Mouse (Mus musculus) ovary, postnatal 10 days (tissue): Measurements from ENCODE around the gene Klf8.
"Not testable (repeated sequence)": the region's sequence is repeated elsewhere in the genome, so short reads cannot be mapped to it uniquely, and the experiment has no call there.

ENCODE experiments used
- DNase-seq: peaks from one replicate; pipeline ENCODE4 v3.0.0; 2022; ENCODE audit warnings: low spot score

Gene Klf8

DNA sequence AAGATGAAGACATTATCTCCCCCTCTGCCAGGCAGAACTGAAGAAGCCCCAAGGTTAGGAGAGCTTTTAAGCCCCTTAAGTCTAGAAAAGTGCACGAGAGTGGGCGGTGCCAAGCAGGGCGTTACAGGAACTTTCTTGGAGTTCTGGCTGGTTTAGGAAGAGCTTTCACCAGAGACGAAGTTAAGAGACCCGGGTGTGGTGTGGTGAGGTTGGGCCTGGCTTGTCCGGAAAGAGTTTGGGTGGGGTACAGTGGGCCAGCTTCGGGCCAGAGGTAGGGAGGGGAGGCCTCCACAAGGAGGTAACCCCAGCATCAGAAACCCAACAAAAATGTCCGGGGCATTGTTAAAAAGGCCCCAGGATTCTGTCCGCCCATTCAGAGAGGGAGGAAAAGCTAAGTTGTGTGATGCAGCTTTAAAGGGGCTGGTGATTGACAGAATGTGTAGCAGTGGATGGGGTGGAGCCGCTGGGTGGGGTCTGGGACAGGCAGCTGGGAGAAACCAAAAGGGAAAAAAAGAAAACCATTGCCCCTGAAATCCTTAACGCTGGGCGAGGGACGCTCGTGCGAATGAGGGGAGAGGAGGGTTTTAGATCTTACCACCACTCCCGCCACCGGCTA lies at the start of gene Klf8:
Gene Klf8, plus strand, starts transcription at position 163 of the 616 bp plus-strand sequence.
- no peak for DNase-seq

DNA sequence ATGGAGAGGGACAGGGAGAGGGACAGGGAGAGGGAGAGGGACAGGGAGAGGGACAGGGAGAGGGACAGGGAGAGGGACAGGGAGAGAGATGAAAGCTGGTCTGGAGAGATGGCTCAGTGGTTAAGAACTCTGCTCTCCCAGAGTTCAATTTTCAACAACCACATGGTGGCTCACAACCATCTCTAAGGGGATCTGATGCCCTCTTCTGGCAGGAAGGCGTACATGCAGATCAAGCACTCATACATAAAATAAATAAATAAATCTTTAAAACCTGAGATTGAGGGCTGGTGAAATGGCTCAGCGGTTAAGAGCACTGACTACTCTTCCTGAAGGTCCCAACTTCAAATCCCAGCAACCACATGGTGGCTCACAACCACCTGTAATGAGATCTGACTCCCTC lies 38.1 kb upstream of the Klf8 start:
- DNase-seq, result not testable (repeated sequence)

GRCm38 (mm10) chrX:153211101-153211500 lies 26.2 kb upstream of the Klf8 start:
- no peak for DNase-seq

DNA sequence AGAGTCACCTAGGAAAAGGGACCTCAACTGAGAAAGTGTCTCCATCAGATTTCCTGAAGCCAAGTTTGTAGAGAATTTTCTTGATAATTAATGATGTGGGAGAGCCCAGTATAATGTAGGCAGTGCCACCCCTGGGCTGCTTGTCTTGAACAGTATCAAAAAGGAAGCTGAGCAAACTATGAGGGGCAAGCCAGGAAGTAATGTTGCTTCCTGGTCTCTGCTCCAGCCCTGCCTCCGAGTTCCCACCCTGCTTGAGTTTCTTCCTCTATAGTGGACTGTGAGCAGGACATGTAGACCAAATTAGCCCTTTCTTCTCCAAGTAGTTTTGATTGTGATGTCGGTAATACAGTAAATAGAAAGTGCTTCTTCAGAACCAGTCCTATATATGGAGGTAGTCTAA lies 6.0 kb upstream of the Klf8 start:
- no peak for DNase-seq

- no peak for DNase-seq
These were observed 4.0 kb upstream of the Klf8 start for GRCm38 (mm10) chrX:153233255-153233654.

DNA sequence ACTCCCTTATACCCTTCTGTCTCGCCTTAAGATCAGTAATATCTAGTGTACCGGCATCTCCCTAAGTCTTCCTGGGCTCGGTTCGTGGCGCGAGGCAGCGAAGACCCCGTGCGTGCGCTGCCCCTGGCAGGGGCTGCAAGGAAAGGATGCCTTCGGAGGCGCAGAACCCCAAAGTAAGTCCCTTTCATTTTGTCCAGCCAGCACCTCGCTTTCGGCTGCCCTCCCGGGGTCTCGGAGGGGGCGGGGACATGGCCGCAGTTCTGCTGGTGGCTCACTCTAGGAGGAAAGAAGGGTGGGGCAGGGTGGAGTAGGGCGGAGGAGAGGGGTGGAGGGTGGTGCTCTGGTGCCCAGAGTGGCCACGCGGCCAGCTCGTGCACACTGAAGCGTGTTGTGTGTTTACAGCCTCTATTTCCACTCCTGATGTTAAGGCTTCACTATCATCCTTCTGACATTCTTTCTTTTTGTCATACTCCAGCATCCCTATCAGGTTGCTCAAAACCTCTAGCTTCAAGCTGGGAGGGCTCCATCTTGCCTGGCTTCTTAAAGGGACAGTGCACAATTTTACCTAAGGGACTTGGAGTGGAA lies 746 bp downstream of the Klf8 start:
- no peak for DNase-seq

DNA sequence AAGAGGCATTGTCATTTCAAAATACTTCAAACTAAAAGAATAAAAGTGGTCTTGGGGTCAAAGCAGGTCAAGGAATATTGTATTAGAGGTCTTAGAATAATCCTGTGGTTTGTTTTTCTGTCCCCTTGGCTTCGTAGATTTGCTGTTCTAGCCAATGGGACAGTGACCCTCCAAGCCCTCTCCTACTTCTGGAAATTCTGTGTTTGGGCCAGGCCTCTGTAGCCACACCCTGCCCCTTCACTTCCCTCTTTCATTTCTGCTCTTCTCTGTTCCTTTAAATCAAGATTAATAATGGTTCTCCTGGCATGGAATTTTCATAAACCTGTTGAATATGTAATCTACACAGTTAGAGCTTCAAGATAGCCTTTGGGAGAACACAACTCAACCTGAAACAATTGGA lies 17.0 kb downstream of the Klf8 start:
- DNase-seq, result no peak

- DNase-seq, result no peak
These were observed 18.2 kb downstream of the Klf8 start for GRCm38 (mm10) chrX:153255504-153255903.

DNA sequence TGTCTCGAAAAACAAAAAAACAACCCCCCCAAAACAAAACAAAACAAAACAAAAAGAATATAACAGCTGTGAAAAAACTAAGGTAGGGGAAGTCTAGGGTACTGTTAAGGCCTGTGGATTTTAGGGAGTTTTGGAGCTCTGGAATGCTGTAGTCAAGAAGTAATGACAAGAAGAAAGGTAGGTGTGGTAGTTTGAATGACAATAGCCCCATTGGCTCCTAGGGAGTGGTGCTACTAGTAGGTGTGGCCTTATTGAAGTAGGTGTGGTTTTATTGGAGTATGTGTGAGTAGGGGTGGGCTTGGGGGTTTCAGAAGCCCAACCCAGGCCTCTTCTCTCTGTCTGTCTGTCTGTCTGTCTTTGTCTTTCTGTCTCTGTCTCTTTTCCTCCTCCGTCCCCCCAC lies 44.9 kb downstream of the Klf8 start:
- no peak for DNase-seq

- DNase-seq, result no peak
These were observed 74.1 kb downstream of the Klf8 start for GRCm38 (mm10) chrX:153311356-153311755.

DNA sequence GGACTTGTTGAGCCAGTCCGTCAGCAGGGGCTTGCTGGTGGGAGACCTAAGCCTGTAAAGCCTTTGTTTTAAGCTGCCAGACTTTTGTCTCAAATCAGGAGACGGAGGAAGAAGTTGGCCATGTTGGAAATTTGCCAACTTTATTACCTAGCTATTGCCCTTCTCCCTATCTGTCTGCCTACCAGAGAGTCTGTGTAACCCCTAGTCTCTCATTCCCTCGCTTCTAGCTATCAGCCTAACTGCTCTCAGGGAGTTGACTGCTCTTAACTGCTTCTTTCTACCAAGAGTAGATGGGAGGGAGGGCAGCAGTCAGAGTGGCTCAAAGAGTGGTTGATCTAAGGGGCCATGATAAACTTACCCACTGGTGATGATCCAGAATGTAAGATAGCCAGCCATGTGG lies 85.8 kb downstream of the Klf8 start:
- DNase-seq, result no peak

- DNase-seq, result not testable (repeated sequence)
These were observed 96.9 kb downstream of the Klf8 start for GRCm38 (mm10) chrX:153334140-153334539.

- peak; percentile 2 for DNase-seq
These were observed 122.3 kb downstream of the Klf8 start for GRCm38 (mm10) chrX:153359331-153360215.

DNA sequence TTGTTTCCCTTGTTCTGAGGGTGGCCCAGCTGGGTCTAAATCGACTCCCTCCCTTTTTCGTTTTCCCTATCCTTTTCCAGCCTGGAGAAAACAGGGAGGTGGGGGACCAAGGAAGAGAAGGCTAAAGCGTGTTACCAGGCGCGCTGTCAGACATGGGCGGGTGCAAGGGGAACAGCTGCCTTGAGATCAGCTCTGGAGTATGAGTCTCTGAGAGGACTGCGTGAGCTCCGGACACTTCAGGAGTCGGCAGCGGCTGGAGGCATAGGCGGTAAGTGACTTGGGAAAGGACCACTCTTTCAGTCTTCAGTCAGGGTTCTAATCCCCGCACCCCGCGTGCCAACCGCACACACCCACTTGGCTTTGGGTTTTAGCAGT lies 122.9 kb downstream of the Klf8 start:
- no peak for DNase-seq

DNA sequence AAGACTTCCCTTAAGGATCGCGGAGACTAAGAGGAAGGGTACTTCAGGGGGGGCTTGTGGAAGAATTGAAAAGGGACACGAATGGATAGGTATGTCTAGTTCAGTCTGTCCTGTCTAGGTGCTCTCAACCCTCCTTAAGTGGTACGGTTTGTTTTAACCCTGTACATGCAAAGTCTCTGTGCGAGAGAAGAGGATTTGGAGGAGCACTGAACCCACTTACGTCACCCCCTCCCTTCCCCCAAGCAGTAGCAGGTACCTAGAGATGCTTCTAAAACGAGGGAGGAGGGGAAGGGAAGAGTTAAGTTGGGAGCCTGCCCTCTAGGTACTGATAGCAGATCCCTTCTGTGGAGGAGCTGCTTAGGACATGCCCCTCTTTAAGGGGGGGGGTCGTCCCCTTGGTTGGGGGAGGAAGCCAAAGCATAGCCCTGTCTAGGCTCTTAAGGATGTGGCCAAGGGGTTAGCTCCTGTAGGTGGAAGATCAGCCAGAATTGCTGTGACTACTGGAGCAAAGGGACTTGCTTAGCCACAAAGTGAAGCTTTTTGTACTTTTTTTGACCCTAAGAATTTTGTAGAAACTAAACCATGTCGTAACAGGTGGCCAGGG lies 123.5 kb downstream of the Klf8 start:
- no peak for DNase-seq

DNA sequence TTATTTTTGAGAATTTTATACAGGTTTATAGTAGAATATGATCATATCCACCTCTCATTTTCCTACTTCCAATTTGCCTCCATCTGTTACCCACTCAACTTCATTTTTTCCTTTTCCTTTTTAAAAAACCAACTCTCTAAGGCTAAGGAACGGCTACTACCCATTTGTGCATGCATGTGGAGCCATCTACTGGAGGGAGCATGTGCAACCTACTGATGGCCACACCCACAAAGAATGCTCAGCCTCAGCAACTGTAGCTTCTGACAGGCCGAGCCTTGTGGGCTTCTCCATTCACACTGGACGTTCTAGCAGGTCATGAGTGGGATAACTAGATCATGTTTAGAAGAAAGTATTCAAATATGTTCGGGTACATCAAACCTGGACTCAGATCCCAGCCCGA lies 129.5 kb downstream of the Klf8 start:
- DNase-seq, result no peak

GRCm38 (mm10) chrX:153369780-153370179 lies 132.5 kb downstream of the Klf8 start:
- no peak for DNase-seq

GRCm38 (mm10) chrX:153375105-153375504 lies 137.8 kb downstream of the Klf8 start:
- DNase-seq, result no peak

DNA sequence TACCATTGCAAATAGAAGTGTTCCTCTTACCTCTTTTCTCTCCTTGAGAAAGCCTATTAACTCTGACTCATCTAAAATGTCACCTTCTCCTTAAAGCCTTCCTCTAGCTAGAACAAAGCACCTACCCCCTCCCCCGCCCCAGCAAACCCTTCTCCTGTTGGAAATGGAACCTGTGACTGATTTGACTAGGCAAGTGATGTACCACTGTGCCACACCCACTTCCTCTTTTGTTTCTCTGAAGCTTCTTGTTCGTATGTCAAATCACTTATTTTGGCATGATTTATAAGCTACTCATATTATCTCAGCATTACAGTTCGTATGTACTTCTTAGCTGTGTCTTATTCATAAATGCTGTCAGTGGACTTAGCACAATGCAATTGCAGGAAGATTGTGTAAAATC lies 144.5 kb downstream of the Klf8 start:
- no peak for DNase-seq

- no peak for DNase-seq
These were observed 152.0 kb downstream of the Klf8 start for GRCm38 (mm10) chrX:153389291-153389690.

- DNase-seq, result no peak
These were observed 179.8 kb downstream of the Klf8 start for GRCm38 (mm10) chrX:153417067-153417466.

GRCm38 (mm10) chrX:153433659-153434293 lies 196.5 kb downstream of the Klf8 start:
- DNase-seq, result no peak
